ENCODE assay signal across 8 mouse cellular contexts in genomic region chr11:120238751-120239359, GRCm38 (mm10). TPM values are rescaled to one million over a fixed set of nuclear protein-coding genes. Genes with fewer than 3 reads are reported as not detected.
A peak's percentile ranks its signal among the peaks of the same experiment; 100 is the strongest.
DNase-seq lines count a peak whose midpoint lies in the region; ATAC-seq and TF ChIP-seq lines count a peak whose summit lies in the region.

No protein-coding gene starts in this region.

- peak overlapping the region; percentile 95 for H3K27ac ChIP-seq in left cerebral cortex, adult 2 months
- H3K27ac ChIP-seq in forebrain, embryonic 11.5 days (ENCODE audit: low read depth, low read length) = peak overlapping the region; percentile 99
- peak overlapping the region; percentile 99 for H3K27ac ChIP-seq in midbrain, embryonic 12.5 days (replicated peaks)

- intact Hi-C loops in left cerebral cortex, adult 2 months (cut with DNase I) = loop anchor here (5.0 kb wide), 1 partner anchor 108 kb away; the partner anchor contains the start of gene Actg1
- intact Hi-C loops in left cerebral cortex, postnatal 25 days (cut with DNase I) = no loop called here

- no peak for TF ChIP-seq CTCF in left cerebral cortex, adult 2 months (IDR thresholded peaks at IDR 0.05)

- no peak for ATAC-seq in forebrain, embryonic 11.5 days (replicated peaks; ENCODE audit: low FRiP score)
- ATAC-seq in midbrain, embryonic 12.5 days (ENCODE audit: low FRiP score, low read depth) = no peak
- no peak for ATAC-seq in megakaryocyte-erythroid progenitor cell, adult 5-6 weeks (replicated peaks; ENCODE audit: low FRiP score, low TSS enrichment, poor library complexity, severe bottlenecking)

- H3K4me1 ChIP-seq in forebrain, embryonic 11.5 days (replicated peaks; ENCODE audit: control insufficient read depth, insufficient read depth, low read length) = peaks cover 44% of the 10 kb centered on the region
- peaks cover 51% of the 10 kb centered on the region for H3K4me1 ChIP-seq in midbrain, embryonic 12.5 days

- 3% methylated on average over 7 of the region's 8 CpGs for WGBS in forebrain, embryonic 11.5 days
- 1% methylated on average over 8 of the region's 8 CpGs for WGBS in midbrain, embryonic 12.5 days

- no peaks in the 10 kb centered on the region for H3K36me3 ChIP-seq in forebrain, embryonic 11.5 days (ENCODE audit: control insufficient read depth, insufficient read depth, low read length)
- H3K36me3 ChIP-seq in midbrain, embryonic 12.5 days = peaks cover 7% of the 10 kb centered on the region; the same call in 1 of the 2 replicates

- no peaks in the 10 kb centered on the region for H3K27me3 ChIP-seq in forebrain, embryonic 11.5 days (ENCODE audit: control insufficient read depth, insufficient read depth, low read length)
- no peaks in the 10 kb centered on the region for H3K27me3 ChIP-seq in midbrain, embryonic 12.5 days

- no peaks in the 10 kb centered on the region for H3K9me3 ChIP-seq in forebrain, embryonic 11.5 days (ENCODE audit: control insufficient read depth, low read length)
- no peaks in the 10 kb centered on the region for H3K9me3 ChIP-seq in midbrain, embryonic 12.5 days

- DNase-seq in left cerebral cortex, adult 2 months (ENCODE audit: extremely low spot score in 1 of 2, low spot score in 2 of 2) = no peak
- DNase-seq in left cerebral cortex, postnatal 25 days (ENCODE audit: low spot score in 2 of 2) = no peak
- DNase-seq in forebrain, embryonic 11.5 days (ENCODE audit: low spot score) = peak; percentile 83
- DNase-seq in kidney, adult 18-20 months = peak; percentile 63
- no peak for DNase-seq in spleen, adult 12 weeks (ENCODE audit: low spot score)
- DNase-seq in testis, postnatal 14 days (ENCODE audit: low spot score) = no peak

- peak overlapping the region; percentile 89 for H3K4me3 ChIP-seq in left cerebral cortex, adult 2 months
- peak overlapping the region; percentile 96 for H3K4me3 ChIP-seq in forebrain, embryonic 11.5 days (ENCODE audit: low read depth, low read length)
- peak overlapping the region; percentile 97 for H3K4me3 ChIP-seq in midbrain, embryonic 12.5 days

- H3K9ac ChIP-seq in forebrain, embryonic 11.5 days (ENCODE audit: low read length) = peak overlapping the region; percentile 100
- H3K9ac ChIP-seq in midbrain, embryonic 12.5 days (replicated peaks) = peak overlapping the region; percentile 100

- peak overlapping the region; percentile 78 for H3K4me2 ChIP-seq in forebrain, embryonic 11.5 days (ENCODE audit: low read depth, low read length, severe bottlenecking)
- peak overlapping the region; percentile 90 for H3K4me2 ChIP-seq in midbrain, embryonic 12.5 days (replicated peaks)

RNA-seq across cellular contexts. Expression of gene Bahcc1, which starts 6.1 kb away (rescaled TPM):
- total RNA-seq in left cerebral cortex, adult 2 months (2021) = 10 to 100 TPM; 20.6 to 21.3 TPM
- total RNA-seq in left cerebral cortex, postnatal 25 days (2021) = 10 to 100 TPM; 16.3 to 21.9 TPM
- polyA plus RNA-seq in forebrain, embryonic 11.5 days (2014; fragmentation: Nextera tagmentation; extraction: Ambion mirVana) = 25.2 and 30.3 TPM in 2 replicates
- 25.1 and 26.1 TPM in 2 replicates for polyA plus RNA-seq in midbrain, embryonic 12.5 days (2016; fragmentation: Nextera tagmentation; extraction: Ambion mirVana)
- 25.6 and 30.1 TPM in 2 replicates for total RNA-seq in megakaryocyte-erythroid progenitor cell, adult 5-6 weeks (2014; fragmentation: Nextera tagmentation)
- 6.7 and 7.0 TPM in 2 replicates for total RNA-seq in megakaryocyte-erythroid progenitor cell, adult 5-6 weeks (2017)

Comparison
In these comparisons a context has a peak if more than half of its experiments do, and no peak if none do; other contexts are left out.
1. DNase-seq: peak in forebrain, embryonic 11.5 days (single experiment) and kidney, adult 18-20 months (single experiment); none in left cerebral cortex, adult 2 months (0 of 2), left cerebral cortex, postnatal 25 days (0 of 2), spleen, adult 12 weeks (single experiment) and testis, postnatal 14 days (single experiment).
2. Peak in every context shown above with its lines, with median percentiles within 50 percentile points of each other: H3K27ac ChIP-seq and H3K4me3 ChIP-seq.